Mouse (Mus musculus) adrenal gland, postnatal 10 days (tissue): ENCODE measurements around the gene Baiap3. TPM values are rescaled to one million over a fixed set of nuclear protein-coding genes. Genes with fewer than 3 reads are reported as not detected.

Experiments
- DNase-seq: peaks from one replicate; pipeline ENCODE4 v3.0.0; 2021; ENCODE audit warnings: mixed read lengths
- long read RNA-seq, 2 experiments: library from polyadenylated mRNA; stranded (forward); transcript quantifications; one replicate each; pipeline ENCODE4 v2.0.0; 2021
- total RNA-seq, 2 experiments: library from RNA; stranded (reverse); gene quantifications; 2 replicates each; pipeline ENCODE4 v1.2.3; 2021

Gene Baiap3
- 10 to 100 TPM in 1 of 2 experiments, 1 to 10 TPM in 1; 6.4 to 11.8 TPM for total RNA-seq
- long read RNA-seq, experiment 1, full-length matches to known transcripts, result 3 of 8 reads
- long read RNA-seq, experiment 1, partial matches to known transcripts, result 3 of 8 reads
- long read RNA-seq, experiment 1, other reads (novel, unspliced or antisense), result 2 of 8 reads
- long read RNA-seq, experiment 2, full-length matches to known transcripts, result 2 of 6 reads
- long read RNA-seq, experiment 2, partial matches to known transcripts, result 1 of 6 reads
- long read RNA-seq, experiment 2, other reads (novel, unspliced or antisense), result 3 of 6 reads

GRCm38 (mm10) chr17:25256140-25256754 is at the start of gene Baiap3:
Baiap3 (minus strand) TSS chr17:25256364.
- DNase-seq, result peak; percentile 47

- DNase-seq, result no peak
Observed at GRCm38 (mm10) chr17:25298094-25298493, 41.9 kb upstream of the Baiap3 start, which contains the start of gene Prss34. Prss34 (plus strand) TSS chr17:25298394.

GRCm38 (mm10) chr17:25294111-25294510 is 37.9 kb upstream of the Baiap3 start:
- no peak for DNase-seq

- DNase-seq, result no peak
Observed at GRCm38 (mm10) chr17:25293495-25293894, 37.3 kb upstream of the Baiap3 start.

- no peak for DNase-seq
Observed at GRCm38 (mm10) chr17:25290411-25290810, 34.2 kb upstream of the Baiap3 start.

- peak; percentile 67 for DNase-seq
Observed at GRCm38 (mm10) chr17:25288842-25289241, 32.7 kb upstream of the Baiap3 start.

- peak; percentile 83 for DNase-seq
Observed at GRCm38 (mm10) chr17:25285033-25285432, 28.9 kb upstream of the Baiap3 start.

- peak; percentile 63 for DNase-seq
Observed at GRCm38 (mm10) chr17:25282133-25282532, 26.0 kb upstream of the Baiap3 start.

- DNase-seq, result no peak
Observed at GRCm38 (mm10) chr17:25275833-25276232, 19.7 kb upstream of the Baiap3 start.

GRCm38 (mm10) chr17:25274571-25275346 is 18.6 kb upstream of the Baiap3 start, which contains the start of gene Ube2i:
Ube2i (minus strand) TSS chr17:25274622.
- DNase-seq, result no peak

GRCm38 (mm10) chr17:25273706-25274501 is 17.7 kb upstream of the Baiap3 start:
- peak; percentile 95 for DNase-seq

GRCm38 (mm10) chr17:25272951-25273705 is 17.0 kb upstream of the Baiap3 start:
- peak; percentile 89 for DNase-seq

GRCm38 (mm10) chr17:25272326-25272725 is 16.2 kb upstream of the Baiap3 start:
- no peak for DNase-seq

- DNase-seq, result no peak
Observed at GRCm38 (mm10) chr17:25270795-25271335, 14.7 kb upstream of the Baiap3 start.

- DNase-seq, result peak; percentile 79
Observed at GRCm38 (mm10) chr17:25264453-25264852, 8.3 kb upstream of the Baiap3 start.

- DNase-seq, result no peak
Observed at GRCm38 (mm10) chr17:25257804-25258261, 1.7 kb upstream of the Baiap3 start.

- DNase-seq, result no peak
Observed at GRCm38 (mm10) chr17:25255110-25255509, 1.1 kb downstream of the Baiap3 start.

GRCm38 (mm10) chr17:25253760-25254159 is 2.4 kb downstream of the Baiap3 start:
- DNase-seq, result no peak

- DNase-seq, result no peak
Observed at GRCm38 (mm10) chr17:25252643-25253042, 3.5 kb downstream of the Baiap3 start.

- DNase-seq, result no peak
Observed at GRCm38 (mm10) chr17:25250181-25250835, 5.9 kb downstream of the Baiap3 start.
